Mouse (Mus musculus) inflammation-experienced regulatory T-cells, adult 6 months (primary cell): ENCODE measurements around the gene Wrb. TPM values are rescaled to one million over a fixed set of nuclear protein-coding genes. Genes with fewer than 3 reads are reported as not detected.
"Not testable (repeated sequence)": the region's sequence is repeated elsewhere in the genome, so short reads cannot be mapped to it uniquely, and the experiment has no call there.

Source experiments
- ATAC-seq: one replicate; pipeline ENCODE4 v1.8.0; 2017
- polyA plus RNA-seq, 3 experiments: library from polyadenylated mRNA; unstranded; fragments of 100-300 nt; shearing (Covaris generic); gene quantifications; one replicate each; pipeline ENCODE4 v1.2.1; 2017

Wrb gene
- polyA plus RNA-seq: 10 to 100 TPM; 11.3 to 23.6 (median 18.2) TPM

DNA sequence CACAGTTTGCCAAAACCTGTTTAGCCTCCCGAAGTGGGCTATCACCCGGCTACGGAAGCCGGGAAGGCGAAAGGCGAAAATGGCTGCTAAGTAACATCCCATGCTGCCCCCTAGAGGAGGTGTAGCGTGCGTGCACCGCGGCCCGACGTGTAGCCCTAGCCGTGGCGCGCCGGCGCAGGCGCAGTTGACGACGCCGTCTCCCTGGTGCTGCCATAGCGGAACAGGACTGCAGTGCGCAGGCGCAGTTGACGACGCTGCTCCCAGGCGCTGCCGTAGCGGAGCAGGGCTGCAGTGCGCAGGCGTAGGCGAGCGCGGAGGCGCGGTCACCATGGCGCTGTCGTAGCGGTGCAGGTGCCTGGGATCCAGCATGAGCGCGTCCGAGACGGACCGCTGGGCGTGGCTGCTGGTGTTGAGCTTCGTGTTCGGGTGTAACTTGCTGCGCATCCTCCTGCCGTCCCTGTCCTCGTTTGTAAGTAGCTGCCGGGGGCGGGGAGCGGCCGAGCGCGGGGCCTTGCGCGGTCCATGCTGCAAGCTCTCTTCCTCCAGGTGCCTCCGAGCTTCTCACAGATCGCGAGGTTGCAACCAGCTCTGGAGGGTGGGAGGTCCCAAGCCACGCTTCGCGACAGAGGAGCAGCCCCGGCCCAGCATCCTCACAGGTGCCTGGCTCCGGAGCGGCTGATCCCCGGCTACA is at the start of gene Wrb:
TSS of gene Wrb (plus strand) at position 298 of the 691 bp plus-strand sequence.
- peak; percentile 93 for ATAC-seq

DNA sequence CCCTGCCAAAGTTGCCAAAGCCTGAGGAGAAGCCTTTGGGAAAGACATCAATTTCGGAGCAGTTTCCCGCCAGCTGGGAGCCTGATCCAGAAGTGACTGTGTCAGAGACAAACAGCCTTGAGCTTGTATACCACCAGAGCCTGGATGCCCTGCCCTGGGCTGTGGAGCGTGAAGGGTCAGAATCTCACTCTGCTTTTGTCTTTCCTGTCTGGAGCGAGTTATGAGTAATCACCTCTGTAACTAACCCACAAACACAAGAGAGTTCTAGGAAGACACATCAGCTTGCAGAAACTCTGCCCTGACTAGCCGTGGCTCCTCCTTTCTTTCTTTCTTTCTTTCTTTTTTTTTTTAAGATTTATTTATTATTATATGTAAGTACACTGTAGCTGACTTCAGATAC is 49.2 kb upstream of the Wrb start:
- no peak for ATAC-seq

DNA sequence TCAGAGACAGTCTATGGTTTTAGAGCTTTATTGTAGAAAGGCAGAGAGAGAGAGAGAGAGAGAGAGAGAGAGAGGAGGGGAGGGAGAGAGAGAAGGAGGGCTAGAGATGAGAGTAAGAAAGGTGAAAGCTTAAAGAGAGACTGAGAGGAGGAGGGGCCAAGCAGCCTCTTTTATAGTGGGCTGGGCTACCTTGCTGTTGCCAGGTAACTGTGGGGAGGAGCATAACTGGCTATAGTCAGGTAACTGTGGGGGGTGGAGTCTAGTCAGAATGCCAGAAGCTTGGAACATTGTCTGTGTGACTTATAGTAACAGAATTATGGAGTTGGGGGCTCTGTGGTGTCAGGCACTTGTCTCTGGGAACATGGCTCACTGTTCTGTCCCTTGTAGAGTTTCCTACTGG is 47.4 kb upstream of the Wrb start:
- not testable (repeated sequence) for ATAC-seq

DNA sequence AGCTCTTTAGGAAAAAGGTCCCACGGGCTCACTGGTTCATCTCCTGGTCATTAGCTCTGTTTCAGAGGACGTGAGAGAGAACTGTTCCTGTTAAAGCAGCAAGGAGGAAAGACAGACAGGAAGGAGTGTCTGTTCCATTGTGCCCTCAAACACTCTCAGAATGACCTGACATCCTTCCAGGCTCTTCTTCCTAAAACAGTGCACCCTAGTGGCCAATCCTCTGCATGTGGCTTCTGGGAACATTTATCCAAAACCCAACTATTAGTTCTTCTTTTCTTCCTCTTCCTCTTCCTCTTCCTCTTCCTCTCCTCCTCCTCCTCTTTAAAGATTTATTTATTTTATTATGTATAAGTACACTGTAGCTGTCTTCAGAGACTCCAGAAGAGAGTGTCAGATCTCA is 42.2 kb upstream of the Wrb start:
- no peak for ATAC-seq

DNA sequence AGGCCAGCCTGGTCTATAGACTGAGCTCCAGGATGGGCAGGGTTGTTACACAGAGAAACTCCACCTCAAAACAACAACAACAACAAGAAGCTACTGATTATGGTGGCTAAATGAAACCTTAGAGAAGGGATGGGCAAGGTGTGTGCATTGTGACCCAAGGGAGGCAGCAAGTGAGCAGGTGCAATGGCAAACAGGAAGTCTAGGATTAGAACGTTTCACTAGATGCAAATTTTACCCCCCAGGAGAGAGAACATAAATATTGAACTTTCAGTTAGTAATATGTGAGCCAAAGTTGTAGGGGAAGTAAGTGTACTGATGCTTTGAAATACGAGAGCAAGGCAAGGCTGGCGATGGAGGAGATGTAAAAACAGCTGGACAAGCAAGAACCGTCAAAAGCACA is 35.5 kb upstream of the Wrb start:
- no peak for ATAC-seq

DNA sequence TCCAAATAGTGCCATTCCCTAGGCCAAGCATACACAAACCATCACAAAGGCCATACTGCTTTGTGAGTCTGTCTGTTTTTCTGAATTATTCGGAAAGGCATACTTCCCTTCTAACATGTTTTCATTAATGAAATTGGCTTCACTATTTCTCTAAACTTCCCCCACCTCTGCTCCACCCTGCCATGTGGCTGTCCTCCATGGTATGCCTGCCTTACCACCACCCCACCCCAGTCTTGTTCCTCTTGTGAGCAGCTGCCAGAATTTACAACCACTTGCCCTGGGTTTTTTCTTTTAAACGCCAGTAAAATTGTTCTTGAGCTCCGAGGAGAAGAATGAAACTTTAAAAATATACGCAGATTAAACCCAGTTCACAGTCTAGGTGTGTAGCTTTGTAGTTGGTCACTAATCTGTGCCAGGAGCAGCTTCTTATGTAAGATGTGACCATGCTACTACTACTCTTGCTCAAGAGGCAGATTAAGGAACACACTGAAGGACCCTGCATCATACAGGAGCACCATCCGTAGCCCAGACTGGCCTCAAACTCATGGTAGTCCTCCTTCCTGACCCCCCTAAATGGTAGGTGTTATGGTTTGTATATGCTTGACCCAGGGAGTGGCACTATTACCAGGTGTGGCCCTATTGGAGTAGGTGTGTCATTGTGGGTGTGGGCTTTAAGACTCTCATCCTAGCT is 34.4 kb upstream of the Wrb start:
- no peak for ATAC-seq

DNA sequence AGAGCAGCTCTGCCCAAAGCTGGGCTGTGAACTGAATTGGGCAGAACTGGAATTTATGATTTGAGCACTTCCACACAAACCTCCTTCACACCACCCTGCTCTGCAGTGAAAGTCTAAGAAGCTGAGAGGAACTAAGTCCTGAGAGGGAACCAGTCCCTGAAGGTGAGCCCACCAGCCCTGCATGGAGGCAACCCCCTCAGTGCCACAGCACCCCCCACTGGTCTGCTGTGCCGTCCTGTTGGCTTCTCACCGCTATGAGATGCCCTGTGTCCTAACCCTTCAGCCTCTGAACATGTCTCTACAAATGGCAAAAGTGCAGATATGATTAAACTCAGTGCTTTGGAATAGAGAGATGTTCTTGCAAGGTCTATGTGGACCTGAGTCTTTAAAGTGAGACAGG is 32.4 kb upstream of the Wrb start:
- no peak for ATAC-seq

DNA sequence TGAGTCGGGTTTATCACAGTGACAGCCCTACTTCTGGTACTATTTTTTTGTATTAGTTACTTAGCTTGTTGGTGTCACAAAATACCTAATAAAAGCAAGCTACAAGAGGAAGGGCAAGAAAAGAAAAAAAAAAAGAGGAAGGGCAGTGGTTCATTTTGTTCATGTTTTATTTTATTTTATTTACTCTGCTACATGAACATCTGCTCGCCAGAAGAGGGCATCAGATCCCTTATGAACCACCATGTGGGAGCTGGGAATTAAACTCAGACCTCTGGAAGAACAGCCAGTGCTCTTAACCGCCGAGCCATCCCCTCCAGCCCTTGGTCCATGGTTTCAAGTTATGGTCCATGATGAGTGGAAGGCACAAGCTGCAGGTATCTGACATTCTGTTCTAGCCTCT is 30.5 kb upstream of the Wrb start:
- ATAC-seq: no peak

DNA sequence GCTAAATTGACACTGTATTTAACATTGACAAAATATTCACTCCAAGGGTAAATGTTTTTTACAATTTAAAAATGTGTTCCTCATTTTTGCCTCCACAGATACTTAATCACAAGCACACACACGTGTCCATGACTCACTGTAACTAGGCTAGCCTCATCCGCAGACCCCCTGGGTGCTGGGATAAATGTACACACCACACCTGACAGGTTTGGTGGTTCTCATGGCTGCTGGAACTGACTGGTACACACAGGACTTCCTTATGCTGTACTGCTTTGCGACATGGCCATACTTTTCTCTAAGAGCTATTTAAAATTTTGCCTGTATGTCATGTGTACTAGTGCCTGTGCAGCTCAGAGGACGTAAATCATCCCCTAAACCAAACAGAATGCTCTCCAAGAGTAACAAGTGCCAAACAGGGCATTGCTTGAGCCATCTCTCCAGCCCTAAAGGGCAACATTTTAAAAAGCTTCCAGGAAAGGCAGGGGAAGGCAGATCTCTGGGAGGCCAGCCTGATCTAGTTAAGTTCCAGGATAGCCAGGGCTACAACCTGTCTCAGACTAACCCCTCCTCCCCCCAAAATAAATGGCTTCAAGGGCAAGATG is 25.1 kb upstream of the Wrb start:
- no peak for ATAC-seq

DNA sequence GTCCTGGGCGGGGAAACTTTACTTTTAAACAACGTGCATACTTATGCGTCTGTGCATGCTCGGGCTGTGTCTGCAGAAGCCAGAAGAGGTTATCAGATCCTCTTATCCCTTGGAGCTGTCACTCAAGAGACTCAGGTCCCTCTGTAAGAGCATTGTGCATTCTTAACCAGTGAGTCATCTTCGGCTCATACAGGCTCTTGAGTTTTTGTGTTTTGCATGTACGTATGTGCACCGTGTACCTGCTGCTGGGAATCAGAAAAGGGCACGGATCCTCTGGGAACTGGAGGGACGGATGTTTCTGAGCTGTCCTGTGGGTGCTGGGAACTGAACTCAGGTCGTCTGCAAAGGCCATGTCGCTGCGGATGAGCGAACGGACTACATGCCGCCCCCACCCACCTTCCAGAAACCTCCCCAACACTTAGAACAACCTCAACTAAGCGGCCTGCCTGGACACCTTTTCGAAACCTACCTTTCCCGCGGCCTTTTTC is 18.5 kb upstream of the Wrb start:
- ATAC-seq: no peak

DNA sequence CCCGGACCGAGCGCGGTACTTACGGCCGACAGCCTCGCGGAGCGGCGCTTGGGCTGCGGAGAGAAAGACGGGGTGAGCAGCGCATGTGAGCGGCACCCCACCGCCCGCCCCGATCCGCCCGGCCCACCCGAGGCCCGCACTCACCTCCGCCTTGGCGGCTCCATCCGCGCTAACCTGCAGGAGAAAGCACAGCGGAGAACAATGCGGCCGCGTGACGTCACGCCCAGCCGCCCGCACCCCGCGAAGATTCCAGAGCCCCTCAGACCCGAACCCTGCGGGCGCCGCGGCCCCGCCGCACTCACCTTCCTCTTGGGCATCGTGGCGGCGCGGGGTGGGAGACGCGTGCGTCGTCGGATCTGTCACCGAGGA is 17.9 kb upstream of the Wrb start:
- ATAC-seq: peak; percentile 53

DNA sequence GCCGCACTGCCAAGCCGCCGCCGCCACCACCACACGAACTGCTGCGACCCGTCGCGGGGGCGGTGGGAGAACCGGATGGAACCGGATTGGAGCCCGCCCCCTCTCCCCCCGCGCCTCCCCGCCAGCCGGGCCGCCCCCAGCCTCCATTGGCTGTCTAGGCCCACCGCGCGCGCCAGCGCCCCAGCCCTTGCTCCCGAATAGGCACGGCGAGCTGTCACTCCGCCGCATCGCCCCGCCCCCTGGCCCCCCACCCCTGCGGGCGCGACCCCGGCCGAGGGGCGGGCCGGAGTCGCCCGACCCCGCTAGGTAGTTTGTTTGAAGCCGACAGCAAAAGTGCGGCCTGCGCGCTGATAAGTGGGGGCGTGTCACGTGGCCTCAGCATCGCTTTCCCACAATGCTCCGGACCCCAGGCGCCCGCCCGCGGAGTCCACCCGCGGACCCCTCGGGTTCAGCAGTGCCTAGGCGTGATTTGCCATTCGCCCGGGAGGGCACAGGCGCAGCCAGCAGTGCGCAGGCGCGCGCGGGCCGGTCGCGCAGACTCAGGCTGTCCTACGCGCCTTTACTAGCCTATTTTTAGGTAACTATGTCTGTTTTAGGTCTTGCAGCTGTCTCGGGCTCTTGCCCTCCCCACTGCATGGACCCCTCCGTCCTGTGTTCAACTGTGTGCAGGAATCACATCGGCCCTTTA is 17.4 kb upstream of the Wrb start, which contains the start of gene Hmgn1:
TSS of gene Hmgn1 (minus strand) at position 73 of the 688 bp plus-strand sequence.
- peak; percentile 76 for ATAC-seq

DNA sequence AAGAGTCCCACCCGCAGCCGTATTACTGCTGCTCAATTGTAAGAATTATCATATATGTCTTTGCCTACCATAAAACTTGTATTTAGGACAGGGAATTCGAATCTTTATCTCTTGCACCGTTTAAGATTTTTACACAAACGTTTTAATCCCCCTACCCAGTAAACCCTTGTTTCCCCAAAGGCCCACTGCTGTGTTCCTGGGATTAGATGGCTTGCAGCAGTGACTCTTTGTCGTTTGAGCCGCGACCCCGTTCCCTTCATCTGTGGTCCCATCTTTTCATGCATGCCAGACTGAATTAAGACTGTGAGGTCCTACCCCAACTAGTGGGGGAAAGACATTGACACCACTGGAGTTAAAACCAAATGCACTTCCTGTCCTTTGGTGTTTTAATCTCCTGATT is 16.7 kb upstream of the Wrb start:
- ATAC-seq: no peak

DNA sequence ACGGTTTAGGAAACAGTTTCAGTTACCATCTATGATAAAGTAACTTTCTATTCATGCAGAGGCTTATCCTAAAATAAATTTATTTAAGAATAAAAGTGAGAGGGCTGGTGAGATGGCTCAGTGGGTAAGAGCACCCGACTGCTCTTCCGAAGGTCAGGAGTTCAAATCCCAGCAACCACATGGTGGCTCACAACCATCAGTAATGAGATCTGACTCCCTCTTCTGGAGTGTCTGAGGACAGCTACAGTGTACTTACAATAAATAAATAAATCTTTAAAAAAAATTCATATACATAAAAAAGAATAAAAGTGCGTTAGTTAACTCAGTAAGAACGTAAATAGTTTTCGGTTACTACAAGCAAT is 478 bp upstream of the Wrb start:
- peak; percentile 3 for ATAC-seq

DNA sequence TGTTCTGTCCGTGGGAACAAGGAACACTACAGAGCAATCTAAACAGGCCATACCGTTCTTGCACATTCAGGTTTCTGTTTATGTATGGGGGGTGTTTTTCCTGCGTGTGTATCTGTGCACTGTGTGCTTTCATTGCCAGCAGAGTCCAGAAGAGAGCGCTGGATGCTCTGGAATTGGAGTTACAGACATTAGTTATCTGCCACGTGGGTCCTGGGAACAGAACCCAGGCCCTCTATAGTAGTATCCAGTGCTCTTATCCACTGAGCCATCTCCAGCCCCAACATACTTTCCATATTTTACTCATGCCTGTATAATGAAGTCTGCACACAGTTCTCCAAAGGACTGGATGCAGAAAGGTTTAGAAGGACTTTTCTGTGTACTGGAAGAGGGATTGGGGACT is 607 bp downstream of the Wrb start:
- no peak for ATAC-seq

DNA sequence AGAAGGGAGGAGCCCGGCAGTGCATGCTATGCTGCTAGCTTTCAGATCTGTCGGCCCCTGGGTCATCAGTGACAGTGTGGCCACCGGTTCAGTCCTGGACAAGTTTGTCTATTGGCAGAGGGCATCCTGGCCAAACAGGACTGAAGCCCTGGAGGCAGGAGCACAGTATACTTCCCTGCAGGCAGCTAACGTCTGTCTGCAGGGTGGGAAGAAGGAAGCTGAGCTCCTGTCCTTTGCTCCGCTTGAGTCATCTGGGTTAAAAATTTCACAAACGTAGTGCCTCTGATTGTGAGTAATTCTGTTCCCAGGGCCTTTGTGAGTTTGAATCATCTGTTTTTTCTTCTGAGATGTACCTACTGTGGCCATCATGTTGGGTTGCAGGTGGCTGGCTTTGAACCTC is 3.6 kb downstream of the Wrb start:
- no peak for ATAC-seq

DNA sequence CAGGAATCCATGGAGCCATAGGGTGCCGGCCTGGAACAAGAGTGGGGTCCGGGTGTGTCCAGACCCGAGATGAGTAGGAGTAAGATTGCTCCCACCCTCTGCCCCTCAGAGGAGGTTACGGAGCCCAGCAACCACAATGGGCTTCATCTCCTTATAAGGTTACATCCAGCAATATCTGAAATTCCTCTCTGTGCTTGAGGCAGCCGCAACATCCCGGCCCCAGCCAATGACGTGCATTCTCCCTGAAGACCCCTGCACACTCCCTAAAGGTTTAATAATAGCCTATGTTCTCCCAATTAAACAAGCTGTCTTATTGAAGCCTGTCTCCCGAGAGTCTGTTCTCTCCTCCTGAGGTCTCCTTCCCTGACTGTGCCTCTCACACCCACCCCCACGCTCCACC is 4.1 kb downstream of the Wrb start:
- ATAC-seq: no peak

DNA sequence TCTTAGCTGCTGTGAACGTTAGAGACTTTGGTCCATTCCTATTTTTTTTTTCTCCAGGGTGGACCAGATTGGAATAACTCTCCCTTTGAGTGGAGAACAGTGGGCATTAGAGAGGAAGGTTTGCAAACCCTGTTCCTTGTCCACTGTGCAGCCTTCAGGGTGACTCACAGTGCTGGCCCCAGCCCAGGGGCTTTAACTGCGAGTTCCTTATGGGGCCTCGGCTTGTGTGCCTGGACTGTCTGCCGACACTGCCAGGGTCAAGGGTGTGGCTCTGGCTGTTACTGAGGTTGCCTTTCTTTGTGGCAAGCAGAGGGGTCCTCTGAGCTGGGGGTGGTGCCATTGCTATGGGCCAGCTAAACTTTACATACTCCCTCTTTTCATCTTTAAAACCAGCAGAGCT is 5.8 kb downstream of the Wrb start:
- no peak for ATAC-seq

DNA sequence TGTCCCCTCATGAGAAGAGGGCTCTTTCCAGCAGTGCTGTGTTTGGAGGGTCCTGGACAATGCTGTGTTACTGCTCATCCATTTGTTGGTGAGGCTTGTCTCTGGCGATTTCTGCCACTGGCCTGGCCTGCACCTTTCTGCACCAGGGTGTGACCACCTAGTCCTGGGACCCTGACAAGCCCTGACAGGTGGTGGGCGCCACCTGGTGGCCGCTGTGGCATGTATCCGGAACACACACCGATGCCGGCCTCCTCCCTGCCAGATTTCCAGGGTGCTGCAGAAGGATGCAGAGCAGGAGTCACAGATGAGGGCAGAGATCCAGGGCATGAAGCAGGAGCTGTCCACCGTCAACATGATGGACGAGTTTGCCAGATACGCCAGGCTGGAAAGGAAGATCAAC is 6.3 kb downstream of the Wrb start:
- peak; percentile 71 for ATAC-seq

DNA sequence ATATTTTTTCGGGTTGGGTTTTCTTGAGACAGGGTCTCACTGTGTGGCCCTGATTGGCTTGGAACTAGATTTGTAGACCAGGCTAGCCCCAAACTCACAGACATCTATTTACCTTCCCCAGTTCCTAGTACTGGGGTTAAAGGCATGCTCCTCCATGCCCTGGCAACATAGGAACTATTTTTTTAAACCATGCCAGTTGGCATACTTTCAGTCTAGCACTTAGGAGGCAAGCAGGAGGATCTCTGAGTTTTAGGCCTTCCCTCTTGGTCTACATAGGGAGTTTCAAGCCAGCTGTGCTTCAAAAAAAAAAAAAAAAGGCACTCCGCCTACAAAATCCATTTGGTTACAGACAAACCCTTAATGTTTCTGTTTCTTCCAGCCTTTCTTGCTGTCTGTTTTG is 9.3 kb downstream of the Wrb start:
- ATAC-seq: no peak

DNA sequence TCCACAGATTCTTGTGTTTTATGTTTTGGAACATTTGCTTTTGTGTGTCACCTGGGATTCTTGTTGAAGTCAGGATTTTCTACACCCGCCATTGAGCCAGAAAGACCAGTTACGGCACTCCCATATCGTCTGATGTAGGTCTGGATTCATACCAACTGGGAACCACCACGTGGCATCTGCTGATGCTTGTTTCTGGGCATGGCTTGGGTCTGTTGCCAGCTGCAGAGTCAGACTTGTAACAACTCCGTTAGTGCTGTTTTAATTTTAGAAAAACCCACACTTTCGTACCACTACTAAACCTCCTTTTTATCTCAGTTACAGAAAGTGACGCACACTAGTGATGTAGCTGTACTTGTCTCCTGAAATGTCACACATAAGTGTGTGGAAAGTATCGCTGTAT is 10.8 kb downstream of the Wrb start:
- no peak for ATAC-seq

DNA sequence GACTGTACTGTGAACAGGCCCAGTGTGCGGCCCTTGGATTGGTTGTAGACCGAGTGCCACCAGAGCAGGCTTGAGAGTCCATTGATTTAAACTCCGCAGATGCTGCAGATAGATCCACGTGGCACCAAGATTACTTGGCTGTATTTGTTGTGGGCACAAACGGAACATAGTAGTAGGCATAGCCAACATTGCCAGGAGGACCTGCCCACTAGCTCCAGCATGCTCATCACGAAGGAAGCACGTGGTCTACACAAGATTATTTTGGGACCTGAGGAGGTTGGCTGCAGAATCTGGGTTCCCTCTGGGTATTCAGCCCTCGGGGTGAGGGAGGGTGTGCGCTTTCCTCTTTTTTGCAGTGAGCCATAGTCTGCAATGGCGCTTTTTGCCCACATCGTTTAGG is 12.0 kb downstream of the Wrb start:
- no peak for ATAC-seq

DNA sequence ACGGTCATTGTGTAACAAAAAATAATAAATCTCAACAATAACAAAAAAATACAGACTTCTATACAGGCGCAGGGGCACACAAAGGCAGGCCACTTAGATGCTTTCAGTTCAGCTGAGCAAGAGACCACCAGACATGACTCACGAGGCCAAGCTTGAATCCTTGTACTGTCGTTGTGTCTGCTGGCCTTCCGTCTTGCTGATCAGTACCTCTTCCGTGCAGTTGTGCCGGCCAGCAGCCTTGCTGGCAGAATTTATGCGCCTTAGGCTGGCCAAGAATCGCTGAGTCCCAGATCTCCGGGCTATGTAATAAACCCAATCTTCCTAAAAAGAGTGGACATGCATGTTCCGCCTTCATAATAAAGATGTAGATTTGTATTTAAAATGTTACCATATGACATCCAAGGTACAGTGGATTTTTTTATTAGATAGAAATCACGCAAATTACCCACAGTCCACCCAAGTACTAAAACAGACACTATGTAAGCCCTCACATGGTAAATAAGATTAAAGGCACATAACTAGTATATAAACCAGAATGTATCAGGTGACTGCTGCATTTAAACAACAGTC is 13.4 kb downstream of the Wrb start:
- ATAC-seq: no peak
